Mouse (Mus musculus) T-helper 17 cell (primary cell): ENCODE measurements around the gene Wnt16.
"Not testable (repeated sequence)": the region's sequence is repeated elsewhere in the genome, so short reads cannot be mapped to it uniquely, and the experiment has no call there.

Experiments used
- in situ Hi-C, 2 experiments: fragments of 300-600 bp; cut with MboI, MseI; formaldehyde crosslinking; loops; 1 replicate in 1 of 2; 2 replicates in 1 of 2; pipeline ENCODE4 v1.15.1; 2025; ENCODE audit warnings: high pct_unique_total_duplicates in 2 of 2

Wnt16 gene

GRCm38 (mm10) chr6:22288004-22288736, at the start of gene Wnt16:
Gene Wnt16, plus strand, starts transcription at chr6:22288227.
- in situ Hi-C loops = no loop called here

- in situ Hi-C loops = no loop called here
Observed at GRCm38 (mm10) chr6:22243321-22243720, 44.7 kb upstream of the Wnt16 start.

- in situ Hi-C loops = no loop called here
Observed at GRCm38 (mm10) chr6:22246696-22247095, 41.3 kb upstream of the Wnt16 start.

GRCm38 (mm10) chr6:22258784-22259183, 29.2 kb upstream of the Wnt16 start:
- in situ Hi-C loops = no loop called here

- in situ Hi-C loops = no loop called here
Observed at GRCm38 (mm10) chr6:22262519-22262918, 25.5 kb upstream of the Wnt16 start.

GRCm38 (mm10) chr6:22264094-22264493, 23.9 kb upstream of the Wnt16 start:
- in situ Hi-C loops = not testable (repeated sequence)

DNA sequence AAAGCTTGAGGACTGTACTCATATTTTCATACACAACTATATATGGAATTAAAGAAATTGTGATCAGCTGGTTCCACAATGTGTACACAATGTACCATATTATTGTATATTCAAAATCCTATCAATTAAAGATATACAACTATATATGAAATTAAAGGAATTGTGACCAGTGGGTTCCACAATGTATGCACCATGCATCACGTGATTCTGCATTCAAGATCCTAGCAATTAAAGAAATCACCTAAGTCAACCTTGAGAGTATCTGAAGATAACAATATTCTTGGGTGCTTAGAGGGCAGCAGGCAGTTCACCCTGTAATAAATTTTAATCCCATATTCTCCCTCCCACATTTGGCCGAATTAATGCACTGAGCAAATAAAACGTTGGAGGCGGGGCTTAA, 22.0 kb upstream of the Wnt16 start:
- in situ Hi-C loops = no loop called here

DNA sequence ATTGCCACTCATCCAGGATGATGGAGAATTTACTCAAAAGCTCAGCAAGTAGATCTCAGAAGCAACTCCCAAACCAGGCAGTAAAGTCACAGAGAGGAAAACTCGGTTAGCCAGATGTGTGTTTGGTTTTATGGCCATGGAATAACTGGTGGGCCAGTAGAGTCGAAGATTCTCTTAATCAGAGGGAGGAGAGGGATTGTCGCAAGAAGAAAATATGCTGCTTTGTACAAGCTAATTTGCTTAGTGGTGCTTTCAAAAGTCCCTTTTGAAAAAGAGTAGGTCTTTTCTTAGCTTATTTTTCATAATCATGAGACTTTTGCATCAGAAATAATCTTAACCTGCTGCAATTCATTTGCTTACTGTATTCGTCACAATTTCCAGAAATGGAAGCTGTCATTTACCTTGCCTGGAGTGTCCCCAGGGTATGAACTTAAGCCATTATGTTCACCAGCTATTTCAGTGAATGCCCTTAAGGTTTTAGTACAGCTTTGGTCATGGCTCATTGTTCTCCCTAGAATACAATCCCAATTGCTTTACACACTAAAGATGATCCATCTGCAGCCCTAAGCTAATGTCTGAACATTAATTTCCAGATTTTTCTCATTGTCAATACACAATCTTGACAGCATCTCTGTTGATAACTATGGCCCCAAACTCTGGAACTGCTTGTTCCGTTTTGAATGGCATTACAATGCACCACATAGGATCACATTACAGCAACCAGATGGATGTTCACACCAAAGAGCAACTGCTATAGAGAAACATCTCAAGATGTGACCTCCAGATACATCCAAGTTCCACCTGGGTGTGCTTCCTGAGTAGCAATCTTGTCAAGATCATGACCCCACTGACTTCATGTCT, 20.0 kb upstream of the Wnt16 start:
- in situ Hi-C loops = no loop called here

GRCm38 (mm10) chr6:22268677-22269076, 19.4 kb upstream of the Wnt16 start:
- in situ Hi-C loops = no loop called here

DNA sequence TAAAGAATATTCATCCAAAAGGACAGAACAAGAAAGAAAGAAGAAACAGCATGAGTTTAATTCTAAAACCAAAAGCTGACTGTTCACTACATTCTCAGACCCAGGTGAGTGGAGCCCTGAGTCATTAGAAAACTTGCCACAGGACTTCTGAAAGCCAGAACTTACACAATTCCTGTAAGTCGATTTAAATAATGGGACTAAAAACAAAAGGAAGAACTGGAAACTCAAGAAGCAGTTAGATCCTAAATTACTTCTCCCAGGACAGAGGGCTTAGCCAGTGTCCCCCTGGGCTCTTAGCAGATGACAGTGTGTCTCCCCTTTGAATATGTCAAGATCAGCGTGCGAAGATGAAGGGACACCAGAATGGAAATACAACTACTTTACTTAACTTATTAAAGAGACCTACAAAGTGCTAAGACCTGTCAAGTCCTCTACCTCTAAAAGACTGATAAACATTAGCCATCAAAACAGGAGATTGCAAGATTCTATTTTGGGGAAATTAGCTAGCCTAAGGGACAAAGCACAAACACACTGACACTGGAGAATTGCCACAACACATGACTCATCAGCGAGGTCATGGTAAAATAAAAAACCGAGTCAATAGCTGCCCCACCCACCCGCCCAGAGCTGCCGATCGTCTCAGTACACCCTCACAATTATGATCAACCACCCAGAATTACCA, 18.0 kb upstream of the Wnt16 start:
- in situ Hi-C loops = no loop called here

DNA sequence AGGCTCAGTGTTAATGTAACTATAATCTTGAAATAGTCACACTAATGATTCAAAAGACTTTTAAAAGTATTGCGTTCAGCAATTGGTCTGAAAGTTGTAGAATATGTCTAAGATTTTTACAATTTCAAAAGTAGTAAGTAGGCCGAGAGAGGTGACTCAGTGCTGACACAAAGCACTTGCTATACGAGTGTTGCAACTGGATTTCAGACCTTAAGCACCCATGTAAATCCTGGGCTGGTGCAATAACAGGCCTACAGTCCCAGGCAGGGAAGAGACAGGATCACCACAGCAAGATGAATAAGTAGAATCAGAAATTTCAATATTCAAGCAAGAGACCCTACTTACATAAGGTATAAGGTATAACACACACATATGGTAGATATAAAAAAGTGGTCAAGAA, 10.1 kb upstream of the Wnt16 start:
- in situ Hi-C loops = no loop called here

DNA sequence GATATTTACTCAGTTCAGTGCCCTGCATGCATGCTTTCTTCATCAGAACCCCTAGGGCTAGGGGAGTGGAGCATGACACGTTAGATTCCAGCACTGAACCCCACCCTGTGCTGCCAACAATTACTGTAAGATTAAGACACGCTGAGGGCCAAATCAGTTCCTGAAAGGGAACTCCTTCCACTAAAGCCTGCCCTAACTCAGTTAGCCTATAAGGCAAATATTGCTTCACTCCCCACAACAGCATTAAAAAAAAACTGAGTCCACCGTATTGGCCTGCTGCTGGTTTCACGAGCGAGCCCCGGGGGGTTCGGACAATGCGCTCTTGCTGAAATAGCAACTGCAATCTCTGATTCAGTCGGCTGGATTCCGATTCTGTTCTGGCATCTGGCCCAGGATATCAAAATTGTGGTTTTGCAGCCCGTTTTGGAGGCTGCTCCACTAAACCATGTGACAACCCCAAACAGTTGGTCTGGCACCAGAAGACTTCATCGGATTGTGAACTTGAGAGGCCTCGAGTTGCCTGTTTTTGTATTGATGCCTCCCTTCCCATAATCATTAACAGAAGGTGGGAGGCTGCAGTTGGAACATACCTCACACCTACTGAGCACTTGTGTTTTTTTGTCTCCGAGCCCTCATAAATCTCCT, 7.7 kb upstream of the Wnt16 start:
- in situ Hi-C loops = no loop called here

GRCm38 (mm10) chr6:22282405-22282804, 5.6 kb upstream of the Wnt16 start:
- in situ Hi-C loops = no loop called here

DNA sequence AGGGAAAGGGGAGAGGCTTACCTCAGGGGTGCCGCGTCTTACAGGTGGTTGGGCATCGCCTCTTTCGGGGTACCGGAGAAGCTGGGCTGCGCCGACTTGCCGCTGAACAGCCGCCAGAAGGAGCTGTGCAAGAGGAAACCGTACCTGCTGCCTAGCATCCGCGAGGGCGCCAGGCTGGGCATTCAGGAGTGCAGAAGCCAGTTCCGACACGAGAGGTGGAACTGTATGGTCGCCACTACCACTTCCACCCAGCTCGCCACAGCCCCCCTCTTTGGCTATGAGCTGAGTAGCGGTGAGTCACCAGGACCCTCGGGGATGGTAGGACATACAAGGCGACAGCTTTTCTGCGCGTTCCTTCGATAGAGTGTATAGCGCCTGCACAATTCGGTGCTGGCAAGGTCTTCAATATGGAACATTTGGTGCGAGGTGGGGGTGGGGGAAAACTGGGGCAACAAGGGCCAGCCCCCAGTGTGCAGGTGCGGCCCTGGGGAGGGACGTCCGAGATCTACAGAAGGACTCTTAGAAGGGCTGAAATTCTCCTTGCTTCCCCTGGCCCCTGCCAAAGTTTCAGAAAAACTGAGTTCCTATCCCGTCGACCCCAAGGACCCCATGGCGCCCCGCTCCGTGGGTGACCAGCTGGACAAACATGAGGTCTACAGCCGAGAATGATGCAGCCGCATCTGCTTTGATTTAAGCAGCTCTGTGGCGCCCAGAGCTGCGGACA, 872 bp downstream of the Wnt16 start:
- in situ Hi-C loops = no loop called here

- in situ Hi-C loops = no loop called here
Observed at GRCm38 (mm10) chr6:22289461-22290021, 1.5 kb downstream of the Wnt16 start.

- in situ Hi-C loops = no loop called here
Observed at GRCm38 (mm10) chr6:22290790-22291189, 2.8 kb downstream of the Wnt16 start.

DNA sequence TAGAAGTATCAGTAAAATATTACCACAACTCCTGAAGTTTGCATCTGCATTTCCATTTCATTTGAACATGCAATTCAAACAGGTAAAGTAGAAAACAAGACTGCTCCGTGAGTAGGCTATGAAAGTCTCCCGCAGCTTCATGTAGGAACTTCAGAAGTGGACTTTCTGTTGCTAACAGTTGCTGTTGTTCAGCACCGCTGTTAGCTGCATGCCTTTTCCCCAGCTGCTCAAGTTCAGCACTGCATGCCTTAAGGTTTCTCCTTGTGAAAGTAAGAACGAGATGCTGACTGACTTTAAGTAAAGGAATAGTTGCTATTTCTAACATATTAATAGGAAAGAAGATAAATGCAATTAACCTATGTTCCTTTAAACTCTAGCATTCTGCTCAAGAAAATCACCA, 4.0 kb downstream of the Wnt16 start:
- in situ Hi-C loops = no loop called here

GRCm38 (mm10) chr6:22293922-22294321, 5.9 kb downstream of the Wnt16 start:
- in situ Hi-C loops = no loop called here

GRCm38 (mm10) chr6:22297028-22297427, 9.0 kb downstream of the Wnt16 start:
- in situ Hi-C loops = no loop called here

DNA sequence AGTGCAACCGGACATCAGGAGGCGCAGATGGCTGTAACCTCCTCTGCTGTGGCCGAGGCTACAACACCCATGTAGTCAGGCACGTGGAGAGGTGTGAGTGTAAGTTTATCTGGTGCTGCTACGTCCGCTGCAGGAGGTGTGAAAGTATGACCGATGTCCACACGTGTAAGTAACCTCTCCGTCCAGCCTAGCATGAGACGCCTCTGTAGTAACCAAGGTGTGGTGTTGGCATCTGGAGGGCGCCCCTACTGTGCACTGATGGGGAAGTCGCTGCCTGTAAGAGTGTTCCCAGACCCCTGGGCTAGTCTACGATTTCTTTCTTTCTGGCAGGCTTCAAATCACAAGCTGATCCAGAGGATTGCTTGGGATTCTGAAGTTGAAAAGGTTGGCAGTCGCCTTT, 10.0 kb downstream of the Wnt16 start:
- in situ Hi-C loops = no loop called here
